Mouse (Mus musculus) testis, adult 10 weeks (tissue): ENCODE results near the gene Tas2r110. TPM values are rescaled to one million over a fixed set of nuclear protein-coding genes. Genes with fewer than 3 reads are reported as not detected.

ENCODE experiments used
- polyA plus RNA-seq: library from polyadenylated mRNA; stranded (reverse); fragments of 350-450 nt; fragmentation: Illumina TruSeq; extraction: RNeasy Lipid Tissue Mini Kit (QIAGEN cat#74804); gene quantifications from one replicate; pipeline ENCODE4 v1.2.3, GENCODE M21; 2014; ENCODE audit warnings: low read depth, low replicate concordance

The Tas2r110 gene
- not detected for polyA plus RNA-seq

DNA sequence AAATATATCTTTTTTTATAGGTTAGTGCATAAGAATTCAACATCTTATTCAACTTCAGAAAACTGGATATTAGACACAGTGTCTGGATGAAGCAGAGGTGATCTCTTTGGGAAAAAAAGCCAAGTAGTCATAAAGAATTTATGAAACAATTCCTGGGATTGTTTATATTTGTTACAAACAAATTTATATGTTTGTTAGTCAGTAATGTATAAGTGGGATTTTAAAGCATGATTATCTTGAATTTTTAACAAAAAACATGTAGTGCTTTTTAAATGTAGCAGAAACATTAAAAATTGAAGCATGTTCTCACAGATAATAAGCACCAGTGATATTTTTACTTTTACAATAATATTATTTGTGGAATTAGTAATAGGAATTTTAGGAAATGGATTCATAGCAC lies at the start of gene Tas2r110:
Tas2r110 (plus strand) TSS at position 301 of the 400 bp plus-strand sequence.

DNA sequence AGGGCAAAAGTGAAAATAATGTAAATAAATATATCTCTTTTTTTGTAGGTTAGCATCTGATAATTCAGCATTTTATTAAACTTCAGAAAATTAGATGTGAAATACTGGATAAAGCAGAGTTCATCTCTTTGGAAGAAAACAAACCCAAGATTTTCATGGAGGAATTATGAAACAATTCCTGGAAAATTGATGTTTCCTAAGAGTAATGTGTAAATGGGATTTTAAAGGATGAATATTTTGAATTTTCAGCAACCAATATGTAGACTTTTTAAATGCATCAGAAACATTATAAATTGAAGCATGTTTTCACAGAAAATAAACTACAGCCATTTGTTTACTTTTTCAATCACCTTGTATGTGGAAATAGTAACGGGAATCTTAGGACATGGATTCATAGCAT lies 21.0 kb upstream of the Tas2r110 start, which contains the start of gene Tas2r123:
Tas2r123 (plus strand) TSS at position 301 of the 400 bp plus-strand sequence.

DNA sequence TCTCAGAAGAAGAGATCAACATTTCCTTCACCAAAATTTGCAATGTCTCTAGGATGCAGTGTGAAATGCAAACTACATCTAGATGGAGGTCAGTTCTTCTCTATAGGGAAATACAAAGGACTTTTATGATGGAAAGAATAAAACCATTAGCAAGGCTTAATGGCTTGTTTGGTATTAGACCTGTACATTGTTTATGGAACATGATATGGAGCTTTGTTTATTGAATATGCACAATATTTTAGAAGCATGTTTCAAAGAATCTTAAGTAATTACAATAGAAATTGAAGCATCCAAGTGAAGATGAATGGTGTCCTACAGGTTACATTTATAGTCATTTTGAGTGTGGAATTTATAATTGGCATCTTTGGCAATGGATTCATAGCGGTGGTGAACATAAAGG lies 12.7 kb upstream of the Tas2r110 start, which contains the start of gene Tas2r116:
Tas2r116 (plus strand) TSS at position 301 of the 400 bp plus-strand sequence.

DNA sequence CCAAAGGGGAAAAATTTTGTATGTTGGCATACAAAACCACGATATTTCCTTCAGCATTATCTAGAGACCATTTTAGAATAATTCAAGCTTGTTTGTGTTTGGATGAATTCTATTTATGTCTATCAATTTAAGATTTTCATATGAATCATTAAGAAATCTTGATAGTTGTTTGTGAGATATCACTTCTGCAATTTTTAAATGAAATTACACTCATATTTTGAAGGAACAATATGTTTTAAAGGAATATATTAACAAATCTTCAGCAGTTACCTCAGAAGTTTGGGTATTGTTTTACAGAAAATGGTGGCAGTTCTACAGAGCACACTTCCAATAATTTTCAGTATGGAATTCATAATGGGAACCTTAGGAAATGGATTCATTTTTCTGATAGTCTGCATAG lies 24.9 kb downstream of the Tas2r110 start, which contains the start of gene Tas2r113:
Tas2r113 (plus strand) TSS at position 301 of the 400 bp plus-strand sequence.

GRCm38 (mm10) chr6:132909351-132909750 lies 41.5 kb downstream of the Tas2r110 start, which contains the start of gene Tas2r125:
Gene Tas2r125 (plus strand): TSS chr6:132909651.

Other genes with a start within 250 kb of the Tas2r110 start
- not detected for gene A630073D07Rik, start 216.5 kb upstream of the Tas2r110 start, polyA plus RNA-seq
- gene Tas2r120, start 211.1 kb upstream of the Tas2r110 start, polyA plus RNA-seq: not detected
- gene Tas2r121, start 167.0 kb upstream of the Tas2r110 start, polyA plus RNA-seq: not detected
- not detected for gene Tas2r122, start 156.1 kb upstream of the Tas2r110 start, polyA plus RNA-seq
- not detected for gene Tas2r115, start 130.0 kb upstream of the Tas2r110 start, polyA plus RNA-seq
- gene Tas2r124, start 113.3 kb upstream of the Tas2r110 start, polyA plus RNA-seq: not detected
- gene Tas2r102, start 105.9 kb upstream of the Tas2r110 start, polyA plus RNA-seq: not detected
- gene Tas2r136, start 89.8 kb upstream of the Tas2r110 start, polyA plus RNA-seq: not detected
- not detected for gene Tas2r117, start 65.2 kb upstream of the Tas2r110 start, polyA plus RNA-seq
- not detected for gene Tas2r123, start 20.9 kb upstream of the Tas2r110 start, polyA plus RNA-seq
- not detected for gene Tas2r116, start 12.6 kb upstream of the Tas2r110 start, polyA plus RNA-seq
- gene Tas2r113, start 25.0 kb downstream of the Tas2r110 start, polyA plus RNA-seq: not detected
- 0.39 TPM for gene Tas2r125, start 41.6 kb downstream of the Tas2r110 start, polyA plus RNA-seq
- gene Tas2r129, start 83.1 kb downstream of the Tas2r110 start, polyA plus RNA-seq: not detected
- gene Tas2r131, start 89.9 kb downstream of the Tas2r110 start, polyA plus RNA-seq: not detected
- not detected for gene Tas2r109, start 113.0 kb downstream of the Tas2r110 start, polyA plus RNA-seq
- 0.32 TPM for gene Tas2r103, start 169.1 kb downstream of the Tas2r110 start, polyA plus RNA-seq
- 0.81 TPM for gene Tas2r140, start 187.8 kb downstream of the Tas2r110 start, polyA plus RNA-seq
- gene Smim10l1, start 236.9 kb downstream of the Tas2r110 start, polyA plus RNA-seq: 22.8 TPM